Mouse (Mus musculus) frontal cortex, postnatal 10 days (tissue): ENCODE results near the gene Pccb.

Source experiments
- DNase-seq, 2 experiments: peaks; one replicate each; pipeline ENCODE4 v3.0.0; 2022; ENCODE audit warnings: low spot score in 2 of 2, mixed read lengths in 1 of 2

Gene Pccb

DNA sequence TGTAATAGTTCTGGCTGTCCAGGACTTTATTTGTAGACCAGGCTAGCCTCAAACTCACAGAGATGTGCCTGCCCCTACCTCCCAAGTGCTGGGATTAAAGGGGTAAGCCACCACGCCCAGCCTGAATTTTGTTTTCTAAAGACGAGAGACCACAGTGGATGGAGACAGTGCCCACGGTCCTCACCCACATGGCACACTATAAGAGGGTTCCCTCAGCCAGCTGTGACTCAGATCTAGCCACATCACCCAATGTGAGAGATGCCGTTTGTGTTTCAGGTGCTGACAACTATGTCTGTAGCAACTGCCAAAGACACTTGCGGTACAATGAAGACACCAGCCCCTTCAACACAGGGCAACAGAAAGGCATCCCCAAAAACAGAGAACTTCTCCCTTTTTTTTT is 47.7 kb downstream of the Pccb start:
- DNase-seq: no peak

DNA sequence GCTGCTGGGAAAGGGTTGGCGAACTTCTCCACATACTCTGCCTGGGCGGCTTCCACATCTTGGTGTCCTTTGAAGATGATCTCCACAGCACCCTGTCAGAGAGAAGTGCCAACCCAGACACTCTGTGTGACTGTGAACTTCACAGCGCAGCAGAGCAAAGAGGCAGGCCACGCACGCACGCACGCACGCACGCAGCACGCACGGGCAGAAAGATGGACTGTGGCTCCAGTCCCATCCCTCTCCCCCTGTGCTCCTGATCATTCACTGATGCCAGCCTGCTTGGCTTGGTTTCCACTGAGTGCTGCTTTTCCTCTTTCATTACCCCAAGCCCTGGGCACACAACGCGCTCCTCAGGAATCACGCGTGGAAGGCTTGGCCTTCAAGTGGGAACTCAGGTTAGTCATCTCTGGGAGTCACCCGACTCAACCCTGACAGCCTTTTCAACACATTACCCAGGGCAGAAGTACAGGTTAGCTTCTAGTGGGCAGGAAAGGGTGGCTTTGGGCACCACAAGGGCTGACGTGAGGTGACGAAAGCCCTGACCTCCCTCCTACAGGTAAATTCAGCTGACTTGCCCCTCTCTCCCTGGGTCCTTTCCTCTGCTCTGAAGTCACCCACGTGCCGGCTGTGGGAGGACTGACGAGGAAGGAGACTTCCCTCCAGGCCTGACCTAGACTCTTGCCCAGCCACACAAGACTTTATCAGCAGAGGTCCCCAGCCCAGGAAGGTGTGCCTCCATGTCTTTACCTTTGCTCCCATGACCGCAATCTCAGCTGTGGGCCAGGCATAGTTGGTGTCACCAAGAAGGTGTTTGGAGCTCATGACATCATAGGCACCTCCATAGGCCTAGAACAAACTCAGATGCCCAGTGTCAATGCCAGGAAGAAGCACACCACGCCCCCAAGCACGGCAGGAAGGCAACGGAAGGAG is 50.1 kb downstream of the Pccb start:
- DNase-seq: no peak

- DNase-seq: no peak
These were observed 51.9 kb downstream of the Pccb start for GRCm38 (mm10) chr9:100982786-100983185.

DNA sequence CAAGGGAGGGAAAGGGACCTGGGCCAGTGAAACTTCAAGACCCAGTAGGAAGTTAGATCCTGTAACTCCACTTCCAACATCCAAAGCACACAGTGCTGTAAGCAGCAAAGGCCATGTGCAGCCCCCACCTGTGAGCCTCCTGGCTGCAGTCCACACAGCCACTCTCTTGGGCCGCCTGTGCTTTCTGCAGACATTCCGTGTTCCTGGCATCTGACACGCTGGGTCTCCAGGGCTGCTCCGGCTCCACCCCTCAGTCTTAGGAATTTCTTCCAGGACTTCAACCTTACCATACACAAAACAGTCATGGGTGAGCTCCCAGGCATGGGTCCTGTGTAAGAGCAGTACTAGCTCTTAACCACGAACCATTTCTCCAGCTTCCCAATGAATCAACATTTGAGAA is 55.4 kb downstream of the Pccb start:
- DNase-seq: no peak

DNA sequence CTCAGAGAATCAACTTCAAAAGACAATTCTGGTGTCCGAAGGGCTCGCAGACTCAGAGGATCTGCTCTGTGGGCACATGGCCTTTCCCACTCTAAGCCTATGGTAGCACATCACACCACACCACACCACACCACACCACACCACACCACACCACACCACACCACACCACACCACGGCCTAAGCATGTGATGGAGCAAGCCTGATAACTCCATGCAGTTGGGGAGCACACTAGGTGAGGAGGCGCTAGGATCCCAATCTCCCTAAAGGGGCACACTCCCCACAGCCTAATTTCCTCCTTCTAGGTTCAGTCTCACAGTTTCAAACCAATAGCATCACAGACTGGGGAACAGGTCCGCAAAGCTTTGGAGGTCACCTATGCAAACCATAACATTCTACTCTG is 56.0 kb downstream of the Pccb start:
- no peak for DNase-seq

GRCm38 (mm10) chr9:100969461-100969860 is 65.2 kb downstream of the Pccb start:
- no peak for DNase-seq

GRCm38 (mm10) chr9:100964106-100964505 is 70.6 kb downstream of the Pccb start:
- DNase-seq: no peak

DNA sequence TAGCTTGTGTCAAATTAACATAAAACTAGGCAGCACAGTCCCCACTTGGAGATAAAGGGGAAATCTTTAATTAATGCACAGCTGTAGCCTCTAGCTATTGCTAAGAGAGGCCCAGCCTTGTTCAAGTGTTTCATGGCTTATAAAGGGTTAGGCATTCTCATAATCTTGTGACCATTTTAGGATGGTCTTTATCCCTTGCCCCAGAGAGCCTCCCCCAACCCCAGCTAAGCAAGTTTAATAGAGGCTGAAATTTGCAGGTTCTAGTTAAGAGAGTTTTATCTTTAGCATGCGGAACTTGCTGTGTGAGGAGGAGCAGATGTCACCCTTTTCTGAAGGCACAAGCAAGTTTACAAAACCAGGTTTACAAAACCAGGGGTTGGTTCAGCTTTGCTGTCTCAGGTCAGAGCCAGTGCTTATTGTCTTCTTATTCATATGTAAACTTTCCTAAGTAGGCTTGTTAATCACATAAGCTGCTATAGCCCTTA is 71.2 kb downstream of the Pccb start:
- no peak for DNase-seq

DNA sequence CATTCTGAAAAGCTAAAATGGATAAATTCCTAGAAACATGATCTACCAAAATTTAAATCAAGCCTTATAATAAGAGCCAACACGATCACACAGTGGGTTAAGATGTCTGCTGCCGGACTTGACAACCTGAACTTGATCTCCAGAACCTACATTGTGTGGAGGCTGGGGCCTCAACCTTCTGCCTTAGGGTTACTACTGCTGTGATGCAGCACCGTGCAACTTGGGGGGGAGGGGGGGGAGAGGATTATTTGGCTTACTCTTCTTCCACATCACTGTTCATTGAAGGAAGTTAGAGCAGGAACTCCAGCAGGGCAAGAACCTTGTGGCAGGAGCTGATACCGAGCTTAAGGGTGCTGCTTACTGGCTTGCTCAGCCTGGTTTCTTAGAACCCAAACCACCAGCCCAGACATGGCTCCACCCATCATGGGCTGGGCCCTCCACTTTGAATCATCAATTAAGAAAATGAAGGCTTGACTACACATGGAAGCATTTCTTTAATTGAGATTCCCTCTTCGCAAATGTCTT is 71.7 kb downstream of the Pccb start:
- DNase-seq: no peak

DNA sequence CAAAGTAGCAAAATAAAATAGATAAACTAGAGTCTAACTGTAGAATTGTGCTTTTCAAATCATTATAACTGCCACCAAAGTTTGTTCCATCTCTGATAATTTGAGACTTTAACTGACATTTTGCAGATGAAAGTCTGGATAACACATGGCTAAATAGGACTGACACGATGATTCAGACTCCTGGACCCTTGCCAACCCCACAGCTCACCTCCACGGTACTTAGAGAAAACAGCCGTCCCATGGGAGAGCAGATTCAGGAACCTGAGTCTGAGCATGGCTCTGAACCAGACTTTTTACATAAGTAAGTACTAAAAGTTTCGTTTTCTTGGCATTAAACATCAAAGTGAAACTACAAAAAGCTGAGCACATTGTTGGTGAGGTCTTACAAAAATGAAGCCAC is 83.2 kb downstream of the Pccb start:
- DNase-seq: no peak

GRCm38 (mm10) chr9:100944677-100945365 is 89.9 kb downstream of the Pccb start:
- DNase-seq: no peak

GRCm38 (mm10) chr9:100942042-100942441 is 92.7 kb downstream of the Pccb start:
- no peak for DNase-seq
